Mouse (Mus musculus) cortical plate, adult 2 months (tissue): Measurements from ENCODE around the gene Tbc1d19.

Experiments
- CTCF ChIP-seq: fragments of 200-500 bp; IDR thresholded peaks from 2 replicates; pipeline ENCODE4 v1.5.1; 2011; ENCODE audit warnings: mild to moderate bottlenecking, control low read depth, low read length; ENCODE audit not compliant: insufficient read depth; ENCODE audit errors: extremely low read depth
- POLR2A ChIP-seq: fragments of 200-500 bp; IDR thresholded peaks from 2 replicates; pipeline ENCODE4 v1.6.1; 2011; ENCODE audit warnings: mild to moderate bottlenecking, low read length, control low read depth; ENCODE audit not compliant: insufficient read depth; ENCODE audit errors: extremely low read depth

DNA sequence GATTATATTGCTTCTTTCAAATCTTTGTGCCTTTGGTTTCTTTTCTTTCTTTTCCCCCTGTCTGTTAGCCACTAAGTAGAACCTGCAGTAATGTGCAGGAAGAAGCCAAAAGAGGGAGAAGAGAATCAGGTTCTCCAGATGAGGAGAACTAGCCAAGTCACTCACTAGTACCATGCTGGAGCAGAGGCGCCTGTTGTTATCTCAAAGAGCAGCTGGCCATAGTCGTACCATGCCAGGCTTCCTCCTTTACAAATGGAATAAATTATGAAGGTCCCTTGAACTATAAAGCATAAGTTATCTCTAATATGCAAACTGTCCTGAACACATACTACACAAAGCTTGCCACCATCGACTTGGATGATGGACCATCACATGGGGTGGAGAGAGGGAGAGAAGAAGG lies 99.8 kb downstream of the Tbc1d19 start:
- TF ChIP-seq CTCF (no peak), POLR2A (no peak)
